Mouse (Mus musculus) CH12.LX (cell line): ENCODE data around the gene Ap1m1.

Experiments
- BHLHE40 ChIP-seq: IDR thresholded peaks from 2 replicates; pipeline ENCODE4 v1.6.1; 2011; ENCODE audit warnings: mild to moderate bottlenecking, low read depth, low read length, improper control_type of control experiment
- CHD2 ChIP-seq: IDR thresholded peaks from 2 replicates; pipeline ENCODE4 v1.6.1; 2011; ENCODE audit warnings: low read length, improper control_type of control experiment
- CTCF ChIP-seq, 2 experiments: IDR thresholded peaks in 1 of 2; conservative IDR thresholded peaks in 1 of 2; 2 replicates each; pipeline ENCODE4 v1.5.1; 2011 to 2012; ENCODE audit warnings: low read depth in 2 of 2, low read length in 2 of 2, improper control_type of control experiment in 1 of 2, inconsistent platforms in 1 of 2, mild to moderate bottlenecking in 1 of 2, moderate library complexity in 1 of 2
- EP300 ChIP-seq: IDR thresholded peaks from 2 replicates; pipeline ENCODE4 v1.6.1; 2011; ENCODE audit warnings: low read length, improper control_type of control experiment
- HCFC1 ChIP-seq: IDR thresholded peaks from 2 replicates; pipeline ENCODE4 v1.6.1; 2012; ENCODE audit warnings: low read depth, mild to moderate bottlenecking, inconsistent platforms, low read length, improper control_type of control experiment
- MAX ChIP-seq: IDR thresholded peaks from 2 replicates; pipeline ENCODE4 v1.6.1; 2011; ENCODE audit warnings: low read length, improper control_type of control experiment
- MXI1 ChIP-seq: IDR thresholded peaks from 2 replicates; pipeline ENCODE4 v1.6.1; 2011; ENCODE audit warnings: mild to moderate bottlenecking, low read depth, low read length, improper control_type of control experiment
- NRF1 ChIP-seq: IDR thresholded peaks from 2 replicates; pipeline ENCODE4 v1.6.1; 2014; ENCODE audit warnings: low read depth, mild to moderate bottlenecking, inconsistent platforms, low read length, improper control_type of control experiment, moderate library complexity
- PAX5 ChIP-seq: IDR thresholded peaks from 2 replicates; pipeline ENCODE4 v1.6.1; 2012; ENCODE audit warnings: low read length, inconsistent platforms, mixed read lengths
- POLR2A ChIP-seq: IDR thresholded peaks from 2 replicates; pipeline ENCODE4 v1.6.1; 2011; ENCODE audit warnings: low read depth, mild to moderate bottlenecking, improper control_type of control experiment, low read length
- RCOR1 ChIP-seq: conservative IDR thresholded peaks from 2 replicates; pipeline ENCODE4 v1.6.1; 2012; ENCODE audit warnings: low read depth, mild to moderate bottlenecking, inconsistent platforms, low read length, improper control_type of control experiment
- TCF12 ChIP-seq: IDR thresholded peaks from 2 replicates; pipeline ENCODE4 v1.6.1; 2014; ENCODE audit warnings: low read depth, mild to moderate bottlenecking, inconsistent platforms, low read length, improper control_type of control experiment
- USF1 ChIP-seq: IDR thresholded peaks from 2 replicates; pipeline ENCODE4 v1.6.1; 2014; ENCODE audit warnings: low read depth, mild to moderate bottlenecking, inconsistent platforms, low read length, improper control_type of control experiment

GRCm38 (mm10) chr8:72285285-72285684 is 45.5 kb downstream of the Ap1m1 start:
- TF ChIP-seq POLR2A (no peak), RCOR1 (no peak), HCFC1 (no peak), CTCF (conservative IDR thresholded peaks at IDR 0.05 in 1 of 2, IDR thresholded peaks at IDR 0.05 in 1 of 2; ENCODE audit: low read depth in 2 of 2, low read length in 2 of 2) (no peak), CHD2 (peak; percentile 53; the same call in 1 of the 2 replicates), MAX (no peak), BHLHE40 (0 out of 2 replicates have a peak, but pooled peaks have one; percentile 20), TCF12 (peak; percentile 62), PAX5 (no peak), MXI1 (no peak), USF1 (no peak), NRF1 (no peak), EP300 (peak; percentile 77)
